ENCODE assay signal across 1 mouse cellular context in the genomic region with DNA sequence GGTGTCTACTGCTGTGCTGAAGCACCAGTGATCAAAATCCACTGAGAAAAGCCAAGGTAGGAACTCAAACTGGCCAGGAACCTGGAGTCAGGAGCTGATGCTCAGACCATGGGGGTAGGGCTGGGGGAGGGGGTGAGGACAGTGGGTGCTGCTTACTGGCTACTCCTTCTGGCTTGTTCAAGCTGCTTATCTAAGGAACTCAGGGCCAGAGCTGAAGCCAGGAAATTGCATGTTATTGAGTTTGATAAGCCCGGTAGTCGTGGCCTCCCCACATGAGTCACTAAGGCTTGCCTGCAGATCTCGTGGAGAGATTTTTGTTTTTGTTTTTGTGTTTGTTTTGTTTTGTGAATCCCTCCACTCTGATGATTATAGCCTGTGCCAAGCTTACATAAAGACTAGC.
TF ChIP-seq lines count a peak whose summit lies in the region.

No protein-coding gene starts in this region.

TF ChIP-seq in MEL, 35 proteins besides CTCF, POLR2A, EP300 and RAD21 (continued from another document):
- no peak for TF ChIP-seq USF2 (IDR thresholded peaks at IDR 0.05; ENCODE audit: borderline replicate concordance in 1 of 2, insufficient read depth in 1 of 2, low read depth in 1 of 2, low read length in 2 of 2)
- no peak for TF ChIP-seq CHD2 (IDR thresholded peaks at IDR 0.05; ENCODE audit: low read length)
- peak; percentile 70 for TF ChIP-seq TCF12 (IDR thresholded peaks at IDR 0.05; ENCODE audit: low read depth, low read length)
- no peak for TF ChIP-seq MAX (IDR thresholded peaks at IDR 0.05; ENCODE audit: low read length)
- no peak for TF ChIP-seq MEF2A (IDR thresholded peaks at IDR 0.05; ENCODE audit: extremely low read depth, insufficient replicate concordance, low read depth, low read length, poor library complexity, severe bottlenecking)
- TF ChIP-seq MAZ (IDR thresholded peaks at IDR 0.05; ENCODE audit: low read depth, low read length), result no peak
- TF ChIP-seq CHD1 (IDR thresholded peaks at IDR 0.05; ENCODE audit: low read depth, low read length), result no peak
